Mouse (Mus musculus) erythroblast, embryonic 14.5 days (primary cell): Measurements from ENCODE around the gene Sptbn1.

ENCODE experiments used
- GATA1 ChIP-seq: IDR thresholded peaks from 2 replicates; pipeline ENCODE4 v1.6.1; 2012; ENCODE audit warnings: low read length, inconsistent platforms, mixed read lengths
- TAL1 ChIP-seq: IDR thresholded peaks from 3 replicates; pipeline ENCODE4 v1.6.1; 2012; ENCODE audit warnings: low read length, inconsistent platforms, mixed read lengths

DNA sequence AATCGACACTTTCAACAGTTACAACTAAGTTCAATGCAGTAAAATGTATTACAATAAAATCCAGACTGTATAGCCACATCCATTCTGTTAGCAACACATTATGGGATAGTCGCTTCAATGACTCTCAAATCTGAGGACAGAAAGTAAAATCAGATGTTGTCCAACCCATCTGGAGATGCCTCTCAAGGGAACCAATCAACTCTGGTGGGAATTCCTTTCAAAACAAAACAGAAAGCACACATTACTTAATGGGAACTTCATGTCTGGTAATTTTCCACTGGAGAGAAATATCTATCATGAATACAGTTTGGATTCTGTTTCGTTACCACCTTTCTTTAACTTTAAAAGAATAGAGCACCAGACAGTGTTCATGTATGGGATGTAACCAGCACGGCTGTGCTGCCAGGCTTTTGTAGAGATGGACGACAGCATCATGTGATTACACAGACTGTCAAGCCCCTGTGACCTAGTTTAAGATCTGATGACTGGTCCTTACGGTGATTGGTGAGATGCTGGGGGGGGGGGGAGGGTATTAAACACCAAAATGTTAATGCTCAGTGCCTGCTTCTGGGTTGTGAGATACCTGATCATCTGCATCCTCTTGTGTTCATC is 9.1 kb downstream of the Sptbn1 start:
- TF ChIP-seq GATA1 = no peak
- TF ChIP-seq TAL1 = no peak
